Mouse (Mus musculus) liver, embryonic 14.5 days (tissue): ENCODE results near the gene Lman2l. TPM values are rescaled to one million over a fixed set of nuclear protein-coding genes. Genes with fewer than 3 reads are reported as not detected.

ENCODE experiments used
- ATAC-seq: fragments of 200-750 bp; cut with Nextera tagmentation; 2 replicates; pipeline ENCODE4 v1.8.0; 2017; ENCODE audit warnings: moderate number of reproducible peaks, mild to moderate bottlenecking, moderate library complexity; ENCODE audit not compliant: insufficient read depth
- DNase-seq, 3 experiments: peaks; one replicate each; pipeline ENCODE4 v3.0.0-alpha.2; 2012 to 2013; ENCODE audit warnings: low read depth in 3 of 3, low spot score in 3 of 3
- H3K27ac ChIP-seq: fragments of 300-500 bp; sonication (generic); 2 replicates; pipeline ENCODE4 v1.5.1; 2014; ENCODE audit warnings: moderate library complexity, mild to moderate bottlenecking, control low read depth, inconsistent platforms
- H3K27me3 ChIP-seq: fragments of 300-500 bp; sonication (generic); 2 replicates; pipeline ENCODE4 v1.6.1; 2014; ENCODE audit warnings: mild to moderate bottlenecking, low read length, moderate library complexity; ENCODE audit not compliant: control insufficient read depth, insufficient read depth
- H3K36me3 ChIP-seq: fragments of 300-500 bp; sonication (generic); replicated peaks from 2 replicates; pipeline ENCODE4 v1.6.1; 2014; ENCODE audit warnings: low read depth; ENCODE audit not compliant: control insufficient read depth, insufficient read depth
- H3K4me1 ChIP-seq, 2 experiments: fragments of 200-500 bp in 1 of 2; fragments of 300-500 bp in 1 of 2; sonication (generic) in 1 of 2; replicated peaks; 2 replicates each; pipeline ENCODE4 v1.6.1; 2012 to 2014; ENCODE audit warnings: antibody characterized with exemption in 1 of 2, inconsistent platforms in 1 of 2, low read length in 1 of 2; ENCODE audit not compliant: control insufficient read depth in 2 of 2, insufficient read depth in 2 of 2
- H3K4me2 ChIP-seq: fragments of 300-500 bp; sonication (generic); 2 replicates; pipeline ENCODE4 v1.6.1; 2014; ENCODE audit warnings: low read depth, mild to moderate bottlenecking, control low read depth, moderate library complexity
- H3K4me3 ChIP-seq, 2 experiments: fragments of 200-500 bp in 1 of 2; fragments of 300-500 bp in 1 of 2; sonication (generic) in 1 of 2; 2 replicates each; pipeline ENCODE4 v1.5.1; 2012 to 2014; ENCODE audit warnings: low read depth in 2 of 2, low read length in 2 of 2, mild to moderate bottlenecking in 2 of 2, control low read depth in 1 of 2, inconsistent platforms in 1 of 2, moderate library complexity in 1 of 2; ENCODE audit not compliant: insufficient read depth in 1 of 2
- H3K9ac ChIP-seq: fragments of 300-500 bp; sonication (generic); replicated peaks from 2 replicates; pipeline ENCODE4 v1.6.1; 2014; ENCODE audit warnings: mild to moderate bottlenecking, control low read depth, moderate library complexity
- H3K9me3 ChIP-seq: fragments of 300-500 bp; sonication (generic); 2 replicates; pipeline ENCODE4 v1.6.1; 2016; ENCODE audit warnings: low read length, mixed read lengths; ENCODE audit not compliant: control insufficient read depth
- CTCF ChIP-seq: IDR thresholded peaks from 2 replicates; pipeline ENCODE4 v1.5.1; 2016; ENCODE audit warnings: antibody characterized with exemption, low read depth, control low read depth
- EP300 ChIP-seq: IDR thresholded peaks from 2 replicates; pipeline ENCODE4 v1.6.1; 2016; ENCODE audit warnings: antibody characterized with exemption, low read depth
- WGBS: fragments of 180-500 bp; shearing (Covaris S2); extraction: QIAGEN DNeasy Blood & Tissue Kit; methylation state at CpG from one replicate; pipeline ENCODE4 v1.1.7; 2014; ENCODE audit not compliant: insufficient replicate concordance; 5-methylcytosine and 5-hydroxymethylcytosine counted together
- polyA plus RNA-seq, 2 experiments: library from polyadenylated mRNA; depleted of rRNA in 1 of 2; stranded (reverse) in 1 of 2; unstranded in 1 of 2; fragments of >200 nt; fragmentation: Nextera tagmentation in 1 of 2; extraction: Ambion mirVana in 1 of 2; gene quantifications; 2 replicates each; pipeline versions ENCODE4 v1.2.1 to v1.2.3; 2012 to 2014

The Lman2l gene
- polyA plus RNA-seq, 2 experiments, result 4.8 to 7.0 TPM

GRCm38 (mm10) chr1:36370918-36371317 is 74.2 kb downstream of the Lman2l start:
- no peak overlapping the region for H3K27ac ChIP-seq
- no peak overlapping the region for H3K4me3 ChIP-seq
- WGBS, result 72% methylated on average over 6 of the region's 6 CpGs
- ATAC-seq (no peak), DNase-seq (no peak)
- H3K27me3 ChIP-seq, result no peaks in the 10 kb centered on the region; the same call in 1 of the 2 replicates
- no peaks in the 10 kb centered on the region for H3K9me3 ChIP-seq
- H3K4me1 ChIP-seq, result peaks cover 14 to 20% of the 10 kb centered on the region in 2 experiments
- H3K9ac ChIP-seq, result no peak overlapping the region
- TF ChIP-seq EP300, result no peak
- TF ChIP-seq CTCF, result no peak
- H3K36me3 ChIP-seq, result peaks cover 9% of the 10 kb centered on the region
- no peak overlapping the region for H3K4me2 ChIP-seq

Other genes with a start within 250 kb of the Lman2l start
- 4.6 and 5.8 TPM in 2 replicates for gene Uggt1, start 200.6 kb downstream of the Lman2l start, polyA plus RNA-seq (2012; rRNA removed)
- 22.6 and 25.5 TPM in 2 replicates for gene Uggt1, start 200.6 kb downstream of the Lman2l start, polyA plus RNA-seq (2014; fragmentation: Nextera tagmentation; extraction: Ambion mirVana)
- 2.0 and 2.6 TPM in 2 replicates for gene Neurl3, start 170.6 kb downstream of the Lman2l start, polyA plus RNA-seq (2012; rRNA removed)
- 1.5 and 1.9 TPM in 2 replicates for gene Neurl3, start 170.6 kb downstream of the Lman2l start, polyA plus RNA-seq (2014; fragmentation: Nextera tagmentation; extraction: Ambion mirVana)
- gene Arid5a, start 137.5 kb downstream of the Lman2l start, polyA plus RNA-seq (2012; rRNA removed), result 0.67 and 1.1 TPM in 2 replicates
- gene Arid5a, start 137.5 kb downstream of the Lman2l start, polyA plus RNA-seq (2014; fragmentation: Nextera tagmentation; extraction: Ambion mirVana), result 1.2 and 1.9 TPM in 2 replicates
- gene Kansl3, start 76.1 kb downstream of the Lman2l start, polyA plus RNA-seq (2012; rRNA removed), result 9.2 and 10.9 TPM in 2 replicates
- gene Kansl3, start 76.1 kb downstream of the Lman2l start, polyA plus RNA-seq (2014; fragmentation: Nextera tagmentation; extraction: Ambion mirVana), result 7.2 and 8.6 TPM in 2 replicates
- 0.02 and 0.03 TPM in 2 replicates for gene Fer1l5, start 73.0 kb downstream of the Lman2l start, polyA plus RNA-seq (2012; rRNA removed)
- gene Fer1l5, start 73.0 kb downstream of the Lman2l start, polyA plus RNA-seq (2014; fragmentation: Nextera tagmentation; extraction: Ambion mirVana), result 0.13 and 0.15 TPM in 2 replicates
- 0.85 and 0.89 TPM in 2 replicates for gene Cnnm4, start 26.3 kb upstream of the Lman2l start, polyA plus RNA-seq (2012; rRNA removed)
- gene Cnnm4, start 26.3 kb upstream of the Lman2l start, polyA plus RNA-seq (2014; fragmentation: Nextera tagmentation; extraction: Ambion mirVana), result 2.1 and 2.2 TPM in 2 replicates
- gene Cnnm3, start 66.6 kb upstream of the Lman2l start, polyA plus RNA-seq (2012; rRNA removed), result 2.5 and 3.7 TPM in 2 replicates
- gene Cnnm3, start 66.6 kb upstream of the Lman2l start, polyA plus RNA-seq (2014; fragmentation: Nextera tagmentation; extraction: Ambion mirVana), result 0.86 and 1.0 TPM in 2 replicates
- gene Ankrd23, start 91.6 kb upstream of the Lman2l start, polyA plus RNA-seq (2012; rRNA removed), result 2.3 TPM in 2 replicates
- gene Ankrd23, start 91.6 kb upstream of the Lman2l start, polyA plus RNA-seq (2014; fragmentation: Nextera tagmentation; extraction: Ambion mirVana), result 0.59 and 0.80 TPM in 2 replicates
- not detected in 2 replicates for gene Gm42417, start 94.2 kb upstream of the Lman2l start, polyA plus RNA-seq (2012; rRNA removed)
- gene Gm42417, start 94.2 kb upstream of the Lman2l start, polyA plus RNA-seq (2014; fragmentation: Nextera tagmentation; extraction: Ambion mirVana), result not detected in 2 replicates
- 3.5 and 3.8 TPM in 2 replicates for gene Ankrd39, start 102.2 kb upstream of the Lman2l start, polyA plus RNA-seq (2012; rRNA removed)
- 5.0 and 5.1 TPM in 2 replicates for gene Ankrd39, start 102.2 kb upstream of the Lman2l start, polyA plus RNA-seq (2014; fragmentation: Nextera tagmentation; extraction: Ambion mirVana)
- 2.3 and 2.8 TPM in 2 replicates for gene Sema4c, start 113.1 kb upstream of the Lman2l start, polyA plus RNA-seq (2012; rRNA removed)
- 0.25 and 0.35 TPM in 2 replicates for gene Sema4c, start 113.1 kb upstream of the Lman2l start, polyA plus RNA-seq (2014; fragmentation: Nextera tagmentation; extraction: Ambion mirVana)
- gene Fam178b, start 237.9 kb upstream of the Lman2l start, polyA plus RNA-seq (2012; rRNA removed), result 0.21 TPM in 2 replicates
- 0.27 TPM in 1 of 2 replicates, not detected in the other for gene Fam178b, start 237.9 kb upstream of the Lman2l start, polyA plus RNA-seq (2014; fragmentation: Nextera tagmentation; extraction: Ambion mirVana)
- 179 and 292 TPM in 2 replicates for gene Cox5b, start 246.2 kb upstream of the Lman2l start, polyA plus RNA-seq (2012; rRNA removed)
- gene Cox5b, start 246.2 kb upstream of the Lman2l start, polyA plus RNA-seq (2014; fragmentation: Nextera tagmentation; extraction: Ambion mirVana), result 515 and 525 TPM in 2 replicates